Mouse (Mus musculus): Measurements from ENCODE around the gene AC131692.1. TPM values are rescaled to one million over a fixed set of nuclear protein-coding genes. Genes with fewer than 3 reads are reported as not detected.

AC131692.1 gene
- polyA plus RNA-seq, 2 experiments, result 0.25 to 0.46 TPM

Other genes starting within 250 kb of the AC131692.1 start
- gene Frmd8, start 219.1 kb upstream of the AC131692.1 start, polyA plus RNA-seq (2012; fragmentation: generic; extraction: Trizol), result 10 to 100 TPM; 22.0 to 31.9 TPM
- gene Slc25a45, start 216.6 kb upstream of the AC131692.1 start, polyA plus RNA-seq (2012; fragmentation: generic; extraction: Trizol), result 10 to 100 TPM in 1 of 2 experiments, 1 to 10 TPM in 1; 4.8 to 25.6 TPM
- gene Tigd3, start 200.3 kb upstream of the AC131692.1 start, polyA plus RNA-seq (2012; fragmentation: generic; extraction: Trizol), result 1 to 10 TPM in 1 of 2 experiments, under 1 TPM in 1; 0.46 to 1.5 TPM
- gene Dpf2, start 181.4 kb upstream of the AC131692.1 start, polyA plus RNA-seq (2012; fragmentation: generic; extraction: Trizol), result 10 to 100 TPM; 36.2 to 93.5 TPM
- 10 to 100 TPM; 28.5 to 39.7 TPM for gene Cdc42ep2, start 169.6 kb upstream of the AC131692.1 start, polyA plus RNA-seq (2012; fragmentation: generic; extraction: Trizol)
- 10 to 100 TPM; 33.2 to 41.9 TPM for gene Pola2, start 130.2 kb upstream of the AC131692.1 start, polyA plus RNA-seq (2012; fragmentation: generic; extraction: Trizol)
- under 1 TPM in 1 of 2 experiments, not detected in 1; 0.05 TPM for gene Slc22a20, start 108.3 kb upstream of the AC131692.1 start, polyA plus RNA-seq (2012; fragmentation: generic; extraction: Trizol)
- 100 to 1,000 TPM in 1 of 2 experiments, 10 to 100 TPM in 1; 54.3 to 106 TPM for gene Capn1, start 78.5 kb upstream of the AC131692.1 start, polyA plus RNA-seq (2012; fragmentation: generic; extraction: Trizol)
- gene Syvn1, start 47.8 kb upstream of the AC131692.1 start, polyA plus RNA-seq (2012; fragmentation: generic; extraction: Trizol), result 10 to 100 TPM in 1 of 2 experiments, 1 to 10 TPM in 1; 8.1 to 37.0 TPM
- 10 to 100 TPM; 53.0 to 53.6 TPM for gene Mrpl49, start 36.6 kb upstream of the AC131692.1 start, polyA plus RNA-seq (2012; fragmentation: generic; extraction: Trizol)
- 1,000 to 10,000 TPM; 3,123 to 6,609 TPM for gene Fau, start 36.6 kb upstream of the AC131692.1 start, polyA plus RNA-seq (2012; fragmentation: generic; extraction: Trizol)
- 10 to 100 TPM; 47.8 to 81.5 TPM for gene Znhit2, start 33.2 kb upstream of the AC131692.1 start, polyA plus RNA-seq (2012; fragmentation: generic; extraction: Trizol)
- 10 to 100 TPM; 13.4 to 34.1 TPM for gene Tm7sf2, start 26.0 kb upstream of the AC131692.1 start, polyA plus RNA-seq (2012; fragmentation: generic; extraction: Trizol)
- gene Vps51, start 17.2 kb upstream of the AC131692.1 start, polyA plus RNA-seq (2012; fragmentation: generic; extraction: Trizol), result 10 to 100 TPM; 86.8 to 98.3 TPM
- gene Tmem262, start 14.4 kb upstream of the AC131692.1 start, polyA plus RNA-seq (2012; fragmentation: generic; extraction: Trizol), result not detected
- gene Gm28374, start 12.2 kb upstream of the AC131692.1 start, polyA plus RNA-seq (2012; fragmentation: generic; extraction: Trizol), result 1 to 10 TPM in 1 of 2 experiments, under 1 TPM in 1; 0.12 to 1.5 TPM
- gene Zfpl1, start 9.5 kb upstream of the AC131692.1 start, polyA plus RNA-seq (2012; fragmentation: generic; extraction: Trizol), result 100 to 1,000 TPM in 1 of 2 experiments, 10 to 100 TPM in 1; 97.2 to 129 TPM
- gene Cdca5, start 9.4 kb upstream of the AC131692.1 start, polyA plus RNA-seq (2012; fragmentation: generic; extraction: Trizol), result 10 to 100 TPM; 22.1 to 36.7 TPM
- gene Naaladl1, start 11.4 kb downstream of the AC131692.1 start, polyA plus RNA-seq (2012; fragmentation: generic; extraction: Trizol), result under 1 TPM; 0.07 to 0.28 TPM
- gene Sac3d1, start 24.2 kb downstream of the AC131692.1 start, polyA plus RNA-seq (2012; fragmentation: generic; extraction: Trizol), result 10 to 100 TPM; 28.4 to 46.8 TPM
- 10 to 100 TPM; 17.1 to 34.0 TPM for gene Snx15, start 33.9 kb downstream of the AC131692.1 start, polyA plus RNA-seq (2012; fragmentation: generic; extraction: Trizol)
- under 1 TPM in 1 of 2 experiments, not detected in 1; 0.14 TPM for gene Batf2, start 46.6 kb downstream of the AC131692.1 start, polyA plus RNA-seq (2012; fragmentation: generic; extraction: Trizol)
- 100 to 1,000 TPM; 112 to 164 TPM for gene Arl2, start 47.1 kb downstream of the AC131692.1 start, polyA plus RNA-seq (2012; fragmentation: generic; extraction: Trizol)
- gene Majin, start 90.0 kb downstream of the AC131692.1 start, polyA plus RNA-seq (2012; fragmentation: generic; extraction: Trizol), result not detected
- gene Gpha2, start 132.0 kb downstream of the AC131692.1 start, polyA plus RNA-seq (2012; fragmentation: generic; extraction: Trizol), result 1 to 10 TPM in 1 of 2 experiments, under 1 TPM in 1; 0.33 to 3.6 TPM
- gene Ppp2r5b, start 141.5 kb downstream of the AC131692.1 start, polyA plus RNA-seq (2012; fragmentation: generic; extraction: Trizol), result 10 to 100 TPM; 11.0 to 23.1 TPM
- 10 to 100 TPM; 10.8 to 22.6 TPM for gene Atg2a, start 147.2 kb downstream of the AC131692.1 start, polyA plus RNA-seq (2012; fragmentation: generic; extraction: Trizol)
- 100 to 1,000 TPM; 138 to 139 TPM for gene Ehd1, start 182.3 kb downstream of the AC131692.1 start, polyA plus RNA-seq (2012; fragmentation: generic; extraction: Trizol)
- gene Cdc42bpg, start 212.0 kb downstream of the AC131692.1 start, polyA plus RNA-seq (2012; fragmentation: generic; extraction: Trizol), result under 1 TPM; 0.04 to 0.26 TPM
- gene Men1, start 240.6 kb downstream of the AC131692.1 start, polyA plus RNA-seq (2012; fragmentation: generic; extraction: Trizol), result 10 to 100 TPM; 39.2 to 60.2 TPM
- 10 to 100 TPM in 1 of 2 experiments, 1 to 10 TPM in 1; 3.1 to 11.6 TPM for gene Map4k2, start 246.7 kb downstream of the AC131692.1 start, polyA plus RNA-seq (2012; fragmentation: generic; extraction: Trizol)